Mouse (Mus musculus): ENCODE measurements around the gene Mark3.

DNA sequence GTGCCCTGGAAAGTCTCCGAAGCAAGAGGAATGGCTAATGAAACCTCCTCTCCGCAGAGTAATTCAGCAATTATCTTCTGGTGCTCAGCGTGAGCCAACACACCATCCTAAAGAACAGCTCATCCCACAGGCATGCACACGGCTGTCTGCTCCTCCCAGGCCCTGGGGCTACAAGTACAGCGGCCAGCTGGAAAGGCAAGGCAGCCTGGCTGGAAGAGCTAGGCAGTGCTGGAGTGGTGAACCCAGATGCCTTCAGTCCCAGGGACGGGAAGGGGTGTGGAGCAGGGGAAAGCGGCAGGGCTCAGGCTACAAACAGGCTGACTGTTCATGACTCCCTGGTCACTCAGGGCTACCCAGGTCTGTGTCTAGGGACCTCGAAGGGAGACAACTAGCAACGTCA lies 130.3 kb downstream of the Mark3 start:
- TF ChIP-seq CTCF (conservative IDR thresholded peaks at IDR 0.05; ENCODE audit: insufficient read depth, insufficient read length, low read depth, low read length) (no peak), POLR2A (IDR thresholded peaks at IDR 0.05; ENCODE audit: low read depth, low read length) (no peak)
